Mouse (Mus musculus) forebrain, embryonic 13.5 days (tissue): Measurements from ENCODE around the gene Calm4. TPM values are rescaled to one million over a fixed set of nuclear protein-coding genes. Genes with fewer than 3 reads are reported as not detected.

Experiments used
- ATAC-seq: fragments of 200-750 bp; cut with Nextera tagmentation; 2 replicates; pipeline ENCODE4 v1.8.0; 2017
- H3K27ac ChIP-seq: fragments of 300-500 bp; sonication (generic); 2 replicates; pipeline ENCODE4 v1.5.1; 2015; ENCODE audit warnings: inconsistent platforms, mild to moderate bottlenecking, moderate library complexity
- H3K27me3 ChIP-seq: fragments of 300-500 bp; sonication (generic); 2 replicates; pipeline ENCODE4 v1.6.1; 2015; ENCODE audit warnings: mild to moderate bottlenecking, inconsistent platforms
- H3K36me3 ChIP-seq: fragments of 300-500 bp; sonication (generic); 2 replicates; pipeline ENCODE4 v1.6.1; 2015; ENCODE audit warnings: mild to moderate bottlenecking, inconsistent platforms; ENCODE audit not compliant: poor library complexity, severe bottlenecking
- H3K4me1 ChIP-seq: fragments of 300-500 bp; sonication (generic); 2 replicates; pipeline ENCODE4 v1.6.1; 2015; ENCODE audit warnings: inconsistent platforms
- H3K4me2 ChIP-seq: fragments of 300-500 bp; sonication (generic); 2 replicates; pipeline ENCODE4 v1.6.1; 2015; ENCODE audit warnings: inconsistent platforms, mild to moderate bottlenecking, moderate library complexity
- H3K4me3 ChIP-seq: fragments of 300-500 bp; sonication (generic); 2 replicates; pipeline ENCODE4 v1.5.1; 2015; ENCODE audit warnings: mild to moderate bottlenecking, inconsistent platforms
- H3K9ac ChIP-seq: fragments of 300-500 bp; sonication (generic); 2 replicates; pipeline ENCODE4 v1.6.1; 2015; ENCODE audit warnings: mild to moderate bottlenecking, inconsistent platforms
- H3K9me3 ChIP-seq: fragments of 300-500 bp; sonication (generic); replicated peaks from 2 replicates; pipeline ENCODE4 v1.6.1; 2016; ENCODE audit warnings: inconsistent platforms
- WGBS: fragments of 180-500 bp; shearing (Covaris S2); methylation state at CpG from one replicate; pipeline ENCODE4 v1.1.7; 2015; 5-methylcytosine and 5-hydroxymethylcytosine counted together
- polyA plus RNA-seq: library from polyadenylated mRNA; unstranded; fragments of >200 nt; fragmentation: Nextera tagmentation; extraction: Ambion mirVana; gene quantifications from 2 replicates; pipeline ENCODE4 v1.2.1, GENCODE M21; 2015

Gene Calm4
- polyA plus RNA-seq, 1 experiment from 2014 or later = not detected

GRCm38 (mm10) chr13:3862922-3863580 lies 25.5 kb downstream of the Calm4 start:
- Histone ChIP-seq H3K4me1 (no peaks in the 10 kb centered on the region), H3K27ac (no peak overlapping the region), H3K27me3 (no peaks in the 10 kb centered on the region), H3K36me3 (no peaks in the 10 kb centered on the region), H3K9ac (no peak overlapping the region), H3K9me3 (no peaks in the 10 kb centered on the region), H3K4me3 (no peak overlapping the region), H3K4me2 (no peak overlapping the region)
- ATAC-seq = no peak
- WGBS = 93% methylated on average over 10 of the region's 10 CpGs

GRCm38 (mm10) chr13:3865648-3866354 lies 28.2 kb downstream of the Calm4 start:
- Histone ChIP-seq H3K4me2 (no peak overlapping the region), H3K4me1 (no peaks in the 10 kb centered on the region), H3K36me3 (no peaks in the 10 kb centered on the region), H3K27ac (no peak overlapping the region), H3K27me3 (no peaks in the 10 kb centered on the region), H3K4me3 (no peak overlapping the region), H3K9ac (no peak overlapping the region), H3K9me3 (no peaks in the 10 kb centered on the region)
- WGBS = 87% methylated on average over 14 of the region's 14 CpGs
- no peak for ATAC-seq

GRCm38 (mm10) chr13:3866355-3867052 lies 28.9 kb downstream of the Calm4 start:
- no peak for ATAC-seq
- 87% methylated on average over 8 of the region's 8 CpGs for WGBS
- Histone ChIP-seq H3K9ac (no peak overlapping the region), H3K4me2 (no peak overlapping the region), H3K9me3 (no peaks in the 10 kb centered on the region), H3K4me1 (no peaks in the 10 kb centered on the region), H3K36me3 (no peaks in the 10 kb centered on the region), H3K4me3 (no peak overlapping the region), H3K27ac (no peak overlapping the region), H3K27me3 (no peaks in the 10 kb centered on the region)

- H3K27me3 ChIP-seq = no peaks in the 10 kb centered on the region
- 83% methylated on average over 6 of the region's 6 CpGs for WGBS
- no peaks in the 10 kb centered on the region for H3K4me1 ChIP-seq
- no peak overlapping the region for H3K9ac ChIP-seq
- H3K9me3 ChIP-seq = no peaks in the 10 kb centered on the region
- no peak for ATAC-seq
- H3K36me3 ChIP-seq = no peaks in the 10 kb centered on the region
- no peak overlapping the region for H3K4me2 ChIP-seq
- no peak overlapping the region for H3K27ac ChIP-seq
- H3K4me3 ChIP-seq = no peak overlapping the region
Measured at GRCm38 (mm10) chr13:3867158-3867557, 29.6 kb downstream of the Calm4 start.

GRCm38 (mm10) chr13:3869901-3870300 lies 32.3 kb downstream of the Calm4 start:
- no peak for ATAC-seq

GRCm38 (mm10) chr13:3872832-3873231 lies 35.3 kb downstream of the Calm4 start:
- no peaks in the 10 kb centered on the region for H3K4me1 ChIP-seq
- no peak for ATAC-seq
- no peak overlapping the region for H3K4me3 ChIP-seq
- H3K4me2 ChIP-seq = no peak overlapping the region
- WGBS = 92% methylated on average over 4 of the region's 4 CpGs
- no peaks in the 10 kb centered on the region for H3K36me3 ChIP-seq
- H3K9ac ChIP-seq = no peak overlapping the region
- H3K27ac ChIP-seq = no peak overlapping the region
- H3K9me3 ChIP-seq = no peaks in the 10 kb centered on the region
- no peaks in the 10 kb centered on the region for H3K27me3 ChIP-seq

More at GRCm38 (mm10) chr13:3869901-3870300, 32.3 kb downstream of the Calm4 start:
- H3K4me1 ChIP-seq = no peaks in the 10 kb centered on the region
- H3K9me3 ChIP-seq = no peaks in the 10 kb centered on the region
- no peak overlapping the region for H3K4me3 ChIP-seq
- no peaks in the 10 kb centered on the region for H3K36me3 ChIP-seq
- no peak overlapping the region for H3K4me2 ChIP-seq
- H3K27ac ChIP-seq = no peak overlapping the region
- H3K27me3 ChIP-seq = no peaks in the 10 kb centered on the region
- no peak overlapping the region for H3K9ac ChIP-seq

GRCm38 (mm10) chr13:3876448-3876847 lies 38.9 kb downstream of the Calm4 start:
- Histone ChIP-seq H3K9me3 (no peaks in the 10 kb centered on the region), H3K4me3 (no peak overlapping the region), H3K4me1 (no peaks in the 10 kb centered on the region), H3K4me2 (no peak overlapping the region), H3K27ac (no peak overlapping the region), H3K36me3 (peaks cover 3% of the 10 kb centered on the region; the same call in 1 of the 2 replicates), H3K9ac (no peak overlapping the region), H3K27me3 (no peaks in the 10 kb centered on the region)
- WGBS = 81% methylated on average over 6 of the region's 6 CpGs
- no peak for ATAC-seq

- Histone ChIP-seq H3K27me3 (no peaks in the 10 kb centered on the region), H3K36me3 (peaks cover 10% of the 10 kb centered on the region), H3K4me1 (no peaks in the 10 kb centered on the region), H3K9ac (no peak overlapping the region), H3K4me2 (no peak overlapping the region), H3K27ac (no peak overlapping the region), H3K9me3 (no peaks in the 10 kb centered on the region), H3K4me3 (no peak overlapping the region)
- 72% methylated on average over 6 of the region's 6 CpGs for WGBS
- ATAC-seq = no peak
Measured at GRCm38 (mm10) chr13:3877185-3877584, 39.6 kb downstream of the Calm4 start.

- Histone ChIP-seq H3K4me3 (no peak overlapping the region), H3K27me3 (no peaks in the 10 kb centered on the region), H3K9ac (no peak overlapping the region), H3K9me3 (no peaks in the 10 kb centered on the region), H3K36me3 (peaks cover 10% of the 10 kb centered on the region), H3K4me2 (no peak overlapping the region), H3K27ac (no peak overlapping the region), H3K4me1 (no peaks in the 10 kb centered on the region)
- 55% methylated on average over 4 of the region's 4 CpGs for WGBS
- ATAC-seq = no peak
Measured at GRCm38 (mm10) chr13:3877679-3878220, 40.2 kb downstream of the Calm4 start.

- Histone ChIP-seq H3K4me3 (no peak overlapping the region), H3K4me2 (no peak overlapping the region), H3K27me3 (no peaks in the 10 kb centered on the region), H3K9me3 (no peaks in the 10 kb centered on the region), H3K36me3 (peaks cover 49% of the 10 kb centered on the region), H3K27ac (no peak overlapping the region), H3K9ac (no peak overlapping the region), H3K4me1 (no peaks in the 10 kb centered on the region)
- ATAC-seq = no peak
- WGBS = 96% methylated on average over 7 of the region's 7 CpGs
Measured at GRCm38 (mm10) chr13:3886663-3887062, 49.1 kb downstream of the Calm4 start.
